Mouse (Mus musculus) fat pad, adult 2 months (tissue): ENCODE measurements around the gene Bpgm.

Experiments
- DNase-seq: peaks from one replicate; pipeline ENCODE4 v3.0.0-alpha.2; 2011; ENCODE audit warnings: low read depth, low spot score; ENCODE audit errors: extremely low read depth

Bpgm gene

DNA sequence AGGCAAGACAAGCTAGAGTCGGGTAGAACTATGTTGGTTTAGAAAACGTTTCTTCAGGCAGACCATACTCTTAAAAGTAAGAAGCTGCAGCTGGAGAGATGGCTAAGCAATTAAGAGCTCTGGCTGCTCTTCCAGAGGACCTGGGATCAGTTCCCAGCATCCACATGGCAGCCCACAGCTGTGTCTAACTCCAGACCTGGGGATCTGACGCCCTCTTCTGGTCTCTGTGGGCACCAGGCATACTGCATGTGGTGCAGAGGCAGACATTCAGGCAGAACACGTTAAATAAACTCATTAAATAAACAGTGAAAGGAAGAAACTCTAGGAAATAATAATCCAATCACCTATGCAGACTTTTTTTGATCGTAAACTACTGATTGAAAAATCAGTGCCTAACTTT lies 7.4 kb downstream of the Bpgm start:
- no peak for DNase-seq

DNA sequence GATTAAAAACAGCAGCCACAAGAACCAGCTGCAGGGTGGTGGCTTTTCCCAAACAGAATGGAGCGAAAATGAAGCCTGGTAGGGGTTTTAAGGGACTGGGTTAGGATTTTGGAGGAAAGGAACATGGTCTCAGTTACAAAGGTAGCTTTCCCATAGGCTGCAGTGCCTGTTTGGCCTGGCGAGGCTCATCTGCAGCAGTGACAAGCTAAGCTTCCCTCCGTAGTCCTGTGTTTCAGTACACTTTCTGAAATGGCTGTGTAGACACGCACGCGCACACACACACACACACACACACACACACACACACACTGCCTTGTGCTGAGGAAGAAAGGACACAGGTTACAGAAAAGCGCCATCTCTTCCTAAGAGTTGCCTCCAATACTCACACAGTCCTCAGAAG lies 7.8 kb downstream of the Bpgm start:
- DNase-seq = no peak

- DNase-seq = no peak
These were observed 10.1 kb downstream of the Bpgm start for GRCm38 (mm10) chr6:34486071-34486626.

GRCm38 (mm10) chr6:34493327-34494095 lies 17.5 kb downstream of the Bpgm start:
- no peak for DNase-seq

DNA sequence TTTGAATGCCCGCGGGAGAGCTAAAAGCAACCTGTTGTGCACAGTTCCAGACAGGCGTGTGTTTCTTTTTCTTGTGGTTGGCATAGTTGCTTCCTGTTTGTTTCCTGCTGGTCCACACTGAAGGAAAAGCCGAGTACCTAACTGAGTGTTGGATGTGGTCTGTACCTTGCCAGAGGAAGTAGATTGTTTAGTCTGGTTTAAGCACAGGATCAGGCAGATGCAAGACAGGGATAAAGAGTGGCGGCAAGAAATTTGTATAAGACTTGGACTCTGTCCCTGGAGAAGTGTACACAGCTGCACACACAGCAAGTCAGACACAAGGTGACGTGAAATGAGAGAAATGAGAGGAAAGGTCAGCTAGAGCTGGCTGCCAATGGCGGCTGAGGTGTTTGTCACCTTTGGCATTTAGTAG lies 19.1 kb downstream of the Bpgm start:
- DNase-seq = no peak

DNA sequence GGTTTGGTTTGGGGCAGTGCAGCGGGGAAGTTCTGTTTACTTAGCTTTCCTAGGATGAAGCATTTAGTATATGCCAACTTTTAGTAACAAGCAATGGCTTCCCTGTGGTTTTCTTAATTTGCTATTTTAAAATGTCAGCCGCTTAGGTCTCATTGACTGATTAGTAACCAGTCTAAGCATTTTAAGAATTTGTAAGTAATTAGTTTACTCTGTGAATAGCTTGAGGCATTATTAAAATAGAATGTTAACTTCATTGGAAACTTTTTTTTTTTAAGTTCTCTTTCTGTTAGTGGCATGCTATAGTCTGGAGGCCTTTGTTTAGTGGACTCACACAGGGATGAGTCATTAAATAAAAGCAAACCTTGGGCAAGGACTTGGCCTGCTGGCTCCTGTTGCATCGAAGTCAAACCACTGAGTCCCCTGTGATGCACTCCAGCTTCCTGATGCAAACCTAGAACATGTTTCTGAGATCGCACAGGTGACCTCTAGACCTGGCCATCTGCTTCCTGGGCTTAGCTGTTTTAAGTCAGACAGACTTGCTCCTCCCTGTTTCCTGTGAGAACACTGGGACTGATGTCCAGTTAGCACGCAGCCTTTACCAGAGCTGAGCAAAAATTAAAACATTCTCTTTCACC lies 22.1 kb downstream of the Bpgm start:
- no peak for DNase-seq

DNA sequence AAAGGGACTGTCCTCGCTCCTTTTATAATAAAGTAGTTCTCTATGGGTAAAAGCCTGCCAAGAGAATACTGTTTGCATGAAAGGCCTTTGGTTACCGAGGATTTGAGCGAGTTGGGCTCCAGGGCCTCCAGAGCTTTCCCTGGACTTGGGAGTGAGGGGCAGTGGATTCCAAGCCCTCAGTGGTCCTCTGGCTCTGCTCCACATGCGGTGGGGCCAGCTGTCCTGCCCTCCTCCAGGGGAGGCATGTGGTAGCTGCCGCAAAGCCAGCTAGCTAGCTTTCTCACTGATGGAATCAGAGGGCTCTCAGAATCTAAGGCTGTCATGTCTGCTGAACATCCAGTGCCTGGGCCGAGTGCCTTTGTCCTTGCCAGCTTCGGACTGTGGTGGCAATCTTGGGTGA lies 26.3 kb downstream of the Bpgm start:
- no peak for DNase-seq

DNA sequence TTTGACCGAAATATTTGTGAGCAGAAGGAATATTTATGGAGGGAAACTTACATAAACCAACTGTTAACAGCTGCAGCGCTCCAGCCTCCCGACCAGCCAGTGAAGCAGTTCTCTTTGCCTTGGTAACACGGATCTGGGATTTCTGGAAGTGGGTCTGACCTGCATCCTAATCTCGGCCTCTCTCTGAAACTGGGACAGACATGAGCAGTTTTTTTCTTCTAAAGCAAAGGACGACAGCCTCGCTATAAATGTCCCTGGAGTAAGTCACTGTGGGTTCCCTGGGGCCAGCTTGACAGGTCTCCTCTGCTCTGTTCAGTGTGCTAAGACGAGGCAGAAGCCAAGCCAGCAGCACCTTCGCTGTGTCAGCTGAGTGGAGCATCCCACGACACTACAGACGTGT lies 29.9 kb downstream of the Bpgm start:
- DNase-seq = no peak

GRCm38 (mm10) chr6:34507581-34507980 lies 31.6 kb downstream of the Bpgm start:
- DNase-seq = no peak

GRCm38 (mm10) chr6:34508016-34508415 lies 32.0 kb downstream of the Bpgm start:
- DNase-seq = no peak

- no peak for DNase-seq
These were observed 34.3 kb downstream of the Bpgm start for GRCm38 (mm10) chr6:34510277-34510676.

- DNase-seq = no peak
These were observed 35.4 kb downstream of the Bpgm start for GRCm38 (mm10) chr6:34511410-34511809.

DNA sequence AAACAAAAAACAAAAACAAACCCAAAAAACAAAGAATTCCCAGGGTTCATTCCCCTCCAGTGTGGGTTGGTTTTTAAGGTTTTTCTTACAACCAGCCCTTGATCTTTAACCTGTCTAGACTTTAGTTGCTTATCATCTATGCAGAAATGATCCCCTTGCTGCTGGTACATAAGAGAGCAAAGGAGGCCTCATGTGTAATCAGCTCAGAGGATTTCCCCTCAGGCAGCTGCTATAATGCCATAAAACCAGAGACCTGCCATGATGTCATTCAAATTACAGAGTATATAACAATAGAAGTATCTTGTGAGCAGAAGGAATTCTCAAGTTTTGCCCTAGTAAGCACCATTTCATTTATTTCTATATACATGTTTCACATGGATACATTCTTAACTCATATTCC lies 36.7 kb downstream of the Bpgm start:
- DNase-seq = no peak

DNA sequence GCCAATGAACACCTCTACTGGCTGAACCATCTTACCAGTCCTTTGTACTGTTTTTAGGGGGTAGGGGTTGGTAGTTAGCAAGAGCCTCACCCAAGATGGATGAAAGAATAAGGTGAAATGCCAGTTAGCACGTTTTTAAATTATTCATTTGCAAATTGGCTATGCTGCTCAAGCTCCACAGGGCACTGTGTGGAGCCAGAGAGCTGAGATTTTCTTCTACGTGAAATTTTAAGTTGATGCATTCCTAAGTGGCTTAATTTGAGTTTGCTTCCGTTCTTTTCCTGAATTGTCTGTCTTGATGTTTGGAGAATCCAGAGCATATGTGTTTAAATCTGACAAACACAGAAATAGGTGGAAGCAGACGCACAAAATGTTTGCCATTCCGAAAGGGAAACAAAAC lies 38.6 kb downstream of the Bpgm start:
- no peak for DNase-seq

- no peak for DNase-seq
These were observed 39.2 kb downstream of the Bpgm start for GRCm38 (mm10) chr6:34515098-34515782.

DNA sequence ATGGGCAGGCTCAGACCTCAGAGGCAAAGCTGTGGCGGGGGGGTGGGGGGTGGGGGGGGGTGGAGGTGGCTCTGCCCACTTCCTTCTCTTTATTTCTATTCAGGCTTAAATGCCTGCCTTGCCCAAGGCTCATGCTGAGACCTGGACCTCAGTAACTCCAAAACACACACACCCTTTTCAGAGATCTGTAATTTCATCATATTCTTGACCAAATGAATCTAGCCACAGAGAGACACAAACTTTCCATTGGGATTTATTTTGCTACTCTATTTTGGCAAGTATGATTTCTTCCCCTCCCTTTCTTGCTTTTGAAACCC lies 39.7 kb downstream of the Bpgm start:
- DNase-seq = no peak

DNA sequence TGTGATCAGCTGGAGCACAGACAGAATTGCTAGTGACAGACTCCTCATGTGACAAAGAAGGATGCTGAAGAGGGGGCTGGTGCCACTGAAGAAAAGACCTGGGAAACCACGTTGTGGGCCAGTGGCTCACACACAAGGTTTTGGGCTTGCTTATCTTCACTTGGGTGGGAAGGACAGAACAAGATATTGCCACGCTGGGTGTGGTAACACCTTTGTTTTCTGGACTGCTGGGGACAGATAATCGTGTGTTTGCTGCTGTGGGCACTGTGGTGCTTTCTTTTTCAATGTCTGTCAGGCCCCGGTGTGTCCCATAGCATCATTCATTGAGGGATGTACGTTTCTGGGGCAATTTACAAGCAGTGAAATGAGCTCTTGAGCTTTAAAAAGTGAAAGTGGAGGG lies 41.7 kb downstream of the Bpgm start:
- no peak for DNase-seq

- DNase-seq = no peak
These were observed 43.1 kb downstream of the Bpgm start for GRCm38 (mm10) chr6:34519087-34519486.

DNA sequence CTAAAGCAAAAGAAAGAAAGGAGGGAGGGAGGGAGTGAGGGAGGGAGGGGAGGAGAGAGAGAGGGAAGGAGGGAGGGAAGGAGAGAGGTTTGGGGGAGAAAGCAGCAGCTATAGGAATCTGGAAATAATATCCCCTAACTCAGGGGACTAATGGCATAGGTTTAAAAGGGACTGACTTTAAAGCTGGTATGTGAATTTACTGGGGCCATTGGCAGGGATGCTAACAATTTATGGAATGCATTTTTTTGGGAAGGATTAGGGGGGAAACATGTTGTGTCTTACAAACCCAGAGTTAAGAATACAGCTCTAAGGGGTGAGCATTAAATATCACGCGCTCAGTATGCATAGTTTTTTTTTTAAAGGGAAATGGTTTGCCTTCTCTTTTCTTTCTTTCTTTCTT lies 44.5 kb downstream of the Bpgm start:
- DNase-seq = no peak

GRCm38 (mm10) chr6:34520912-34521311 lies 44.9 kb downstream of the Bpgm start:
- DNase-seq = no peak

- DNase-seq = no peak
These were observed 47.5 kb downstream of the Bpgm start for GRCm38 (mm10) chr6:34523476-34523875.

- DNase-seq = no peak
These were observed 49.5 kb downstream of the Bpgm start for GRCm38 (mm10) chr6:34525499-34525924.
